Mouse (Mus musculus) spleen, adult 2 months (tissue): ENCODE measurements around the gene Papss1. TPM values are rescaled to one million over a fixed set of nuclear protein-coding genes. Genes with fewer than 3 reads are reported as not detected.

ENCODE experiments used
- DNase-seq, 2 experiments: peaks; one replicate each; pipeline versions ENCODE4 v3.0.0 to v3.0.0-alpha.2; 2012 to 2021; ENCODE audit warnings: low spot score in 2 of 2, low read depth in 1 of 2
- H3K27ac ChIP-seq: fragments of 200-500 bp; 2 replicates; pipeline ENCODE4 v1.5.1; 2012; ENCODE audit warnings: low read length, inconsistent platforms; ENCODE audit not compliant: insufficient read depth
- H3K27me3 ChIP-seq: fragments of 200-500 bp; 2 replicates; pipeline ENCODE4 v1.6.1; 2012; ENCODE audit warnings: mild to moderate bottlenecking, moderate library complexity, low read length, inconsistent platforms; ENCODE audit not compliant: control insufficient read depth, insufficient read depth
- H3K36me3 ChIP-seq: fragments of 200-500 bp; 2 replicates; pipeline ENCODE4 v1.6.1; 2012; ENCODE audit warnings: mild to moderate bottlenecking, low read length, inconsistent platforms; ENCODE audit not compliant: control insufficient read depth, insufficient read depth
- H3K4me1 ChIP-seq: fragments of 200-500 bp; 2 replicates; pipeline ENCODE4 v1.6.1; 2011; ENCODE audit warnings: inconsistent platforms; ENCODE audit not compliant: control insufficient read depth, insufficient read depth, insufficient read length
- H3K4me3 ChIP-seq: fragments of 200-500 bp; 2 replicates; pipeline ENCODE4 v1.5.1; 2011; ENCODE audit warnings: mild to moderate bottlenecking, inconsistent platforms; ENCODE audit not compliant: insufficient read depth, insufficient read length; ENCODE audit errors: extremely low read depth
- CTCF ChIP-seq: fragments of 200-500 bp; IDR thresholded peaks from 2 replicates; pipeline ENCODE4 v1.5.1; 2011; ENCODE audit warnings: mild to moderate bottlenecking, inconsistent platforms; ENCODE audit not compliant: insufficient read depth, insufficient read length, insufficient replicate concordance; ENCODE audit errors: extremely low read depth
- POLR2A ChIP-seq: fragments of 200-500 bp; IDR thresholded peaks from 2 replicates; pipeline ENCODE4 v1.6.1; 2011; ENCODE audit warnings: low read depth, low read length, inconsistent platforms
- WGBS: fragments of 180-500 bp; shearing (Covaris S2); methylation state at CpG from one replicate; pipeline ENCODE4 v1.1.7; 2018; 5-methylcytosine and 5-hydroxymethylcytosine counted together
- polyA plus RNA-seq: library from polyadenylated mRNA; depleted of rRNA; stranded (reverse); fragments of >200 nt; gene quantifications from 2 replicates; pipeline ENCODE4 v1.2.3, GENCODE M21; 2012

The Papss1 gene
- polyA plus RNA-seq, 1 experiment: 10.6 TPM

GRCm38 (mm10) chr3:131581096-131581495 is 16.5 kb downstream of the Papss1 start:
- Histone ChIP-seq H3K4me1 (no peaks in the 10 kb centered on the region), H3K4me3 (no peak overlapping the region), H3K27ac (no peak overlapping the region), H3K36me3 (peaks cover 7% of the 10 kb centered on the region), H3K27me3 (no peaks in the 10 kb centered on the region)
- no peak for TF ChIP-seq POLR2A
- no peak for TF ChIP-seq CTCF
- WGBS: 92% methylated on average over 7 of the region's 7 CpGs
- DNase-seq: no peak

- TF ChIP-seq CTCF (no peak), POLR2A (no peak)
- Histone ChIP-seq H3K4me1 (no peaks in the 10 kb centered on the region), H3K4me3 (no peak overlapping the region), H3K36me3 (peaks cover 6% of the 10 kb centered on the region), H3K27me3 (no peaks in the 10 kb centered on the region), H3K27ac (no peak overlapping the region)
- 98% methylated on average over 3 of the region's 3 CpGs for WGBS
- no peak for DNase-seq
These were observed 22.2 kb downstream of the Papss1 start for GRCm38 (mm10) chr3:131586818-131587217.

GRCm38 (mm10) chr3:131587959-131588358 is 23.4 kb downstream of the Papss1 start:
- no peak for TF ChIP-seq POLR2A
- no peak for TF ChIP-seq CTCF
- H3K27me3 ChIP-seq: no peaks in the 10 kb centered on the region
- 93% methylated on average over 10 of the region's 10 CpGs for WGBS
- no peak overlapping the region for H3K4me3 ChIP-seq
- H3K27ac ChIP-seq: no peak overlapping the region
- H3K4me1 ChIP-seq: no peaks in the 10 kb centered on the region
- no peak for DNase-seq
- peaks cover 4% of the 10 kb centered on the region for H3K36me3 ChIP-seq

GRCm38 (mm10) chr3:131593143-131593798 is 28.7 kb downstream of the Papss1 start:
- WGBS: 94% methylated on average over 15 of the region's 15 CpGs
- H3K36me3 ChIP-seq: no peaks in the 10 kb centered on the region; the same call in 1 of the 2 replicates

GRCm38 (mm10) chr3:131594361-131594760 is 29.8 kb downstream of the Papss1 start:
- Histone ChIP-seq H3K27ac (no peak overlapping the region), H3K36me3 (no peaks in the 10 kb centered on the region; the same call in 1 of the 2 replicates), H3K4me1 (no peaks in the 10 kb centered on the region), H3K27me3 (no peaks in the 10 kb centered on the region), H3K4me3 (no peak overlapping the region)
- 93% methylated on average over 11 of the region's 11 CpGs for WGBS
- TF ChIP-seq CTCF (no peak), POLR2A (no peak)
- no peak for DNase-seq

More at GRCm38 (mm10) chr3:131593143-131593798, 28.7 kb downstream of the Papss1 start:
- no peak for TF ChIP-seq POLR2A
- TF ChIP-seq CTCF: no peak
- Histone ChIP-seq H3K4me3 (no peak overlapping the region), H3K27ac (no peak overlapping the region), H3K27me3 (no peaks in the 10 kb centered on the region), H3K4me1 (no peaks in the 10 kb centered on the region)
- DNase-seq: no peak

GRCm38 (mm10) chr3:131595546-131596245 is 31.1 kb downstream of the Papss1 start:
- Histone ChIP-seq H3K27ac (no peak overlapping the region), H3K4me3 (no peak overlapping the region), H3K4me1 (no peaks in the 10 kb centered on the region), H3K36me3 (peaks cover under 1% of the 10 kb centered on the region), H3K27me3 (no peaks in the 10 kb centered on the region)
- WGBS: 91% methylated on average over 14 of the region's 14 CpGs
- no peak for DNase-seq
- TF ChIP-seq POLR2A (no peak), CTCF (no peak)

GRCm38 (mm10) chr3:131600726-131601125 is 36.2 kb downstream of the Papss1 start:
- no peak for TF ChIP-seq POLR2A
- no peak for TF ChIP-seq CTCF

More at GRCm38 (mm10) chr3:131600726-131601125, 36.2 kb downstream of the Papss1 start:
- Histone ChIP-seq H3K36me3 (peaks cover 3% of the 10 kb centered on the region; the same call in 1 of the 2 replicates), H3K4me1 (no peaks in the 10 kb centered on the region), H3K27ac (no peak overlapping the region), H3K27me3 (no peaks in the 10 kb centered on the region), H3K4me3 (no peak overlapping the region)
- no peak for DNase-seq
- WGBS: 92% methylated on average over 11 of the region's 11 CpGs
